Comparison of ENCODE assay signal across 7 mouse cellular contexts in genomic region chr7:25816241-25816919, GRCm38 (mm10). TPM values are rescaled to one million over a fixed set of nuclear protein-coding genes. Genes with fewer than 3 reads are reported as not detected.
DNase-seq lines count a peak whose midpoint lies in the region; ATAC-seq and TF ChIP-seq lines count a peak whose summit lies in the region.

Gene Cyp2s1, minus strand, starts transcription at chr7:25816913.

- peak within 1 kb of the TSS; percentile 89 for H3K4me2 ChIP-seq in forebrain, embryonic 15.5 days (replicated peaks)
- H3K4me2 ChIP-seq in kidney, embryonic 14.5 days (replicated peaks; ENCODE audit: low read depth, low read length) = peak within 1 kb of the TSS; percentile 87
- peak within 1 kb of the TSS; percentile 62 for H3K4me2 ChIP-seq in lung, postnatal 0 days (replicated peaks; ENCODE audit: low read depth, low read length)

- H3K36me3 ChIP-seq in forebrain, embryonic 15.5 days = no peaks in the 10 kb centered on the region
- no peaks in the 10 kb centered on the region for H3K36me3 ChIP-seq in kidney, embryonic 14.5 days (ENCODE audit: control insufficient read depth, insufficient read depth, low read length)
- H3K36me3 ChIP-seq in lung, postnatal 0 days (ENCODE audit: insufficient read depth, low read length) = no peaks in the 10 kb centered on the region

- no peak within 1 kb of the TSS for H3K27ac ChIP-seq in forebrain, embryonic 15.5 days (replicated peaks)
- no peak within 1 kb of the TSS for H3K27ac ChIP-seq in kidney, embryonic 14.5 days (ENCODE audit: low read depth, low read length)
- no peak within 1 kb of the TSS; the same call in 1 of the 2 replicates for H3K27ac ChIP-seq in lung, postnatal 0 days (ENCODE audit: low read length)

- WGBS in forebrain, embryonic 15.5 days = under 1% methylated on average over 40 of the region's 40 CpGs
- WGBS in kidney, embryonic 14.5 days = 2% methylated on average over 40 of the region's 40 CpGs
- 5% methylated on average over 39 of the region's 40 CpGs for WGBS in lung, postnatal 0 days

- H3K27me3 ChIP-seq in forebrain, embryonic 15.5 days = peaks cover 19% of the 10 kb centered on the region
- H3K27me3 ChIP-seq in kidney, embryonic 14.5 days (ENCODE audit: control insufficient read depth, insufficient read depth, low read length) = no peaks in the 10 kb centered on the region
- H3K27me3 ChIP-seq in lung, postnatal 0 days (replicated peaks; ENCODE audit: insufficient read depth, low read length) = peaks cover 15% of the 10 kb centered on the region; the same call in 1 of the 2 replicates

- ATAC-seq in forebrain, embryonic 15.5 days (replicated peaks) = peak; percentile 58
- ATAC-seq in kidney, embryonic 14.5 days (ENCODE audit: low FRiP score, low TSS enrichment) = peak; percentile 58
- peak; percentile 85 for ATAC-seq in lung, postnatal 0 days

- peaks cover 12% of the 10 kb centered on the region for H3K4me1 ChIP-seq in forebrain, embryonic 15.5 days
- 0 out of 2 replicates have a peak, but pooled peaks cover 12% of the 10 kb centered on the region for H3K4me1 ChIP-seq in kidney, embryonic 14.5 days (ENCODE audit: control insufficient read depth, insufficient read depth, low read length)
- peaks cover 9% of the 10 kb centered on the region; the same call in 1 of the 2 replicates for H3K4me1 ChIP-seq in lung, postnatal 0 days (ENCODE audit: insufficient read depth, low read depth, low read length)

- H3K4me3 ChIP-seq in forebrain, embryonic 15.5 days = peak within 1 kb of the TSS; percentile 46
- H3K4me3 ChIP-seq in kidney, embryonic 14.5 days (ENCODE audit: low read length) = peak within 1 kb of the TSS; percentile 49
- H3K4me3 ChIP-seq in lung, postnatal 0 days (ENCODE audit: low read depth, low read length) = peak within 1 kb of the TSS; percentile 30

- peak; percentile 35 to 40 for DNase-seq in CD8-positive naive resting alpha-beta T cell, adult 2 months (ENCODE audit: low read depth in 2 of 2, low spot score in 2 of 2)
- peak; percentile 46 for DNase-seq in MN1 (ENCODE audit: low spot score)
- DNase-seq in lung, postnatal 0 days (ENCODE audit: low spot score) = peak; percentile 68
- DNase-seq in retina, postnatal 1 day = peak; percentile 32
- no peak for DNase-seq in cerebellum, adult 18-20 months

- peak within 1 kb of the TSS; percentile 56 for H3K9ac ChIP-seq in forebrain, embryonic 15.5 days (replicated peaks)
- peak within 1 kb of the TSS; percentile 61 for H3K9ac ChIP-seq in kidney, embryonic 14.5 days (ENCODE audit: low read depth, low read length)
- peak within 1 kb of the TSS; percentile 32; the same call in 1 of the 2 replicates for H3K9ac ChIP-seq in lung, postnatal 0 days (replicated peaks; ENCODE audit: low read depth)

- no peak for TF ChIP-seq CTCF in lung, postnatal 0 days (IDR thresholded peaks at IDR 0.05)

- no peaks in the 10 kb centered on the region for H3K9me3 ChIP-seq in forebrain, embryonic 15.5 days
- H3K9me3 ChIP-seq in kidney, embryonic 14.5 days (ENCODE audit: control insufficient read depth, low read length) = no peaks in the 10 kb centered on the region
- H3K9me3 ChIP-seq in lung, postnatal 0 days (ENCODE audit: low read length) = no peaks in the 10 kb centered on the region

- TF ChIP-seq EP300 in lung, postnatal 0 days (IDR thresholded peaks at IDR 0.05) = no peak

RNA-seq across cellular contexts. Expression of gene Cyp2s1, which starts in this region (rescaled TPM):
- 0.61 and 1.1 TPM in 2 replicates for polyA plus RNA-seq in forebrain, embryonic 15.5 days (2015; fragmentation: Nextera tagmentation; extraction: Ambion mirVana)
- polyA plus RNA-seq in kidney, embryonic 14.5 days (2014; fragmentation: Nextera tagmentation; extraction: Ambion mirVana) = 9.3 and 13.4 TPM in 2 replicates
- polyA plus RNA-seq in lung, postnatal 0 days (2015; fragmentation: Nextera tagmentation; extraction: Ambion mirVana) = 51.9 and 53.1 TPM in 2 replicates

Comparison
In these comparisons a context has a peak if more than half of its experiments do, and no peak if none do; other contexts are left out.
1. DNase-seq: peak in CD8-positive naive resting alpha-beta T cell, adult 2 months (2 of 2), MN1 (single experiment), lung, postnatal 0 days (single experiment) and retina, postnatal 1 day (single experiment); none in cerebellum, adult 18-20 months (0 of 2).
2. Peak in every context shown above with its lines, with median percentiles within 50 percentile points of each other: ATAC-seq, H3K4me2 ChIP-seq, H3K4me3 ChIP-seq and H3K9ac ChIP-seq.